Mouse (Mus musculus) liver, embryonic 14.5 days (tissue): ENCODE measurements around the gene Wdr46. TPM values are rescaled to one million over a fixed set of nuclear protein-coding genes. Genes with fewer than 3 reads are reported as not detected.

Experiments used
- ATAC-seq: fragments of 200-750 bp; cut with Nextera tagmentation; 2 replicates; pipeline ENCODE4 v1.8.0; 2017; ENCODE audit warnings: moderate number of reproducible peaks, mild to moderate bottlenecking, moderate library complexity; ENCODE audit not compliant: insufficient read depth
- DNase-seq, 3 experiments: peaks; one replicate each; pipeline ENCODE4 v3.0.0-alpha.2; 2012 to 2013; ENCODE audit warnings: low read depth in 3 of 3, low spot score in 3 of 3
- H3K27ac ChIP-seq: fragments of 300-500 bp; sonication (generic); 2 replicates; pipeline ENCODE4 v1.5.1; 2014; ENCODE audit warnings: moderate library complexity, mild to moderate bottlenecking, control low read depth, inconsistent platforms
- H3K27me3 ChIP-seq: fragments of 300-500 bp; sonication (generic); 2 replicates; pipeline ENCODE4 v1.6.1; 2014; ENCODE audit warnings: mild to moderate bottlenecking, low read length, moderate library complexity; ENCODE audit not compliant: control insufficient read depth, insufficient read depth
- H3K36me3 ChIP-seq: fragments of 300-500 bp; sonication (generic); replicated peaks from 2 replicates; pipeline ENCODE4 v1.6.1; 2014; ENCODE audit warnings: low read depth; ENCODE audit not compliant: control insufficient read depth, insufficient read depth
- H3K4me1 ChIP-seq, 2 experiments: fragments of 200-500 bp in 1 of 2; fragments of 300-500 bp in 1 of 2; sonication (generic) in 1 of 2; replicated peaks; 2 replicates each; pipeline ENCODE4 v1.6.1; 2012 to 2014; ENCODE audit warnings: antibody characterized with exemption in 1 of 2, inconsistent platforms in 1 of 2, low read length in 1 of 2; ENCODE audit not compliant: control insufficient read depth in 2 of 2, insufficient read depth in 2 of 2
- H3K4me2 ChIP-seq: fragments of 300-500 bp; sonication (generic); 2 replicates; pipeline ENCODE4 v1.6.1; 2014; ENCODE audit warnings: low read depth, mild to moderate bottlenecking, control low read depth, moderate library complexity
- H3K4me3 ChIP-seq, 2 experiments: fragments of 200-500 bp in 1 of 2; fragments of 300-500 bp in 1 of 2; sonication (generic) in 1 of 2; 2 replicates each; pipeline ENCODE4 v1.5.1; 2012 to 2014; ENCODE audit warnings: low read depth in 2 of 2, low read length in 2 of 2, mild to moderate bottlenecking in 2 of 2, control low read depth in 1 of 2, inconsistent platforms in 1 of 2, moderate library complexity in 1 of 2; ENCODE audit not compliant: insufficient read depth in 1 of 2
- H3K9ac ChIP-seq: fragments of 300-500 bp; sonication (generic); replicated peaks from 2 replicates; pipeline ENCODE4 v1.6.1; 2014; ENCODE audit warnings: mild to moderate bottlenecking, control low read depth, moderate library complexity
- H3K9me3 ChIP-seq: fragments of 300-500 bp; sonication (generic); 2 replicates; pipeline ENCODE4 v1.6.1; 2016; ENCODE audit warnings: low read length, mixed read lengths; ENCODE audit not compliant: control insufficient read depth
- CTCF ChIP-seq: IDR thresholded peaks from 2 replicates; pipeline ENCODE4 v1.5.1; 2016; ENCODE audit warnings: antibody characterized with exemption, low read depth, control low read depth
- EP300 ChIP-seq: IDR thresholded peaks from 2 replicates; pipeline ENCODE4 v1.6.1; 2016; ENCODE audit warnings: antibody characterized with exemption, low read depth
- WGBS: fragments of 180-500 bp; shearing (Covaris S2); extraction: QIAGEN DNeasy Blood & Tissue Kit; methylation state at CpG from one replicate; pipeline ENCODE4 v1.1.7; 2014; ENCODE audit not compliant: insufficient replicate concordance; 5-methylcytosine and 5-hydroxymethylcytosine counted together
- polyA plus RNA-seq, 2 experiments: library from polyadenylated mRNA; depleted of rRNA in 1 of 2; stranded (reverse) in 1 of 2; unstranded in 1 of 2; fragments of >200 nt; fragmentation: Nextera tagmentation in 1 of 2; extraction: Ambion mirVana in 1 of 2; gene quantifications; 2 replicates each; pipeline versions ENCODE4 v1.2.1 to v1.2.3; 2012 to 2014

Wdr46 gene
- polyA plus RNA-seq, 2 experiments: 8.0 to 18.9 TPM

DNA sequence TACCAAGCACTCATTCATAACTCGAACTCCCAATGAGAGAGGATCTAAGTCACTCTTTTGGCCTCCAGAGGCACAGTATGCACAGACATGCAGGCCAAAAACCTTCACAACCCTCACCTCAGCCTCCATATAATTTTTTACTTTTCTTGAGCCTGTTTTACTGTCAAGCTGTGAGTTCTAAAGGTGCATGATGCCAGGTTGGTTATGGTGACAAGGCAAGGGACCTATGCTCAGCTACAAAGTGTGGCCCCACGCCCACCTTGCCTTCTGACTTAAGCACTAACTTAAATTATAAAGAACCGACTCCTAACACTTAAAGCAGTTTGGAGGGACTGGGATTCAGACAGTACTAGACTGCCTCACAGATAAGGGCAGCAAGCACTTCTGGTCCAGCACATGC is 12.8 kb downstream of the Wdr46 start:
- Histone ChIP-seq H3K4me1 (peaks cover 18 to 20% of the 10 kb centered on the region in 2 experiments), H3K36me3 (peaks cover 29% of the 10 kb centered on the region), H3K4me3 (peak overlapping the region; percentile 70 to 82; a peak in 3 of 4 replicates), H3K27ac (peak overlapping the region; percentile 59), H3K4me2 (peak overlapping the region; percentile 89), H3K9ac (peak overlapping the region; percentile 86), H3K27me3 (no peaks in the 10 kb centered on the region), H3K9me3 (no peaks in the 10 kb centered on the region)
- ATAC-seq (no peak), DNase-seq (no peak)
- TF ChIP-seq EP300 (no peak), CTCF (no peak)
- WGBS: 49% methylated on average over 3 of the region's 3 CpGs

DNA sequence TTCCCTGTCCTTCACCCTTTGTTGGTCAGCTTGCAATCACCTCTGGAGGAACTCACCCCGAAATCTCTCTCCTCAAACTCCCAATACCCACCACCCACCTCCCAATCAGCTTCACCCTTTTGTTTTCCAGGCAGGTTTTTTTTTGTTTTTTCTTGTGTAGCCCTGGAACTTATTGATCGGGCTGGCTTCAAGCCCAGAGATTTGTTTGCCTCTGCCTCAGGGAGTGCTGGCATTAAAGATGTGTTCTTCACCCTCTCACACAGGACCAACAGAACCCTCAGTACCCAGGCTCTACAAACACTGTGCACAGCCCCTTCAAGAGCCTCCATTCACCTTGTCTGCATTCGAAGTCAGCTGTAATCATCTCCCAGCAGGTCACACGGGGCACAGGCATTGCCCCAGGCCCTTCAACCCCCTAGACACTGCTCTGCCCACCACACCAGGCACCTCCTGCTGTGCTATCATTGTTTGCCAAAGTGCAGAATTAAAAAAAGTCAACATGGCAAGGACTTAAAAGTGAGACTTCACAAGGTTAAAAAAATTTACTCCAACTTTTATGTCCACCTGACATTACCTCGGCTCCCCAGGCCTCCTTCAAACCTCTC is 13.6 kb downstream of the Wdr46 start:
- no peak for ATAC-seq
- Histone ChIP-seq H3K27me3 (no peaks in the 10 kb centered on the region), H3K27ac (peak overlapping the region; percentile 40), H3K4me2 (peak overlapping the region; percentile 89), H3K9ac (peak overlapping the region; percentile 86), H3K4me1 (peaks cover 18 to 20% of the 10 kb centered on the region in 2 experiments), H3K9me3 (no peaks in the 10 kb centered on the region), H3K36me3 (peaks cover 29% of the 10 kb centered on the region), H3K4me3 (peak overlapping the region; percentile 70 to 82)
- 16% methylated on average over 5 of the region's 5 CpGs for WGBS
- no peak for TF ChIP-seq CTCF
- TF ChIP-seq EP300: no peak
- no peak for DNase-seq

DNA sequence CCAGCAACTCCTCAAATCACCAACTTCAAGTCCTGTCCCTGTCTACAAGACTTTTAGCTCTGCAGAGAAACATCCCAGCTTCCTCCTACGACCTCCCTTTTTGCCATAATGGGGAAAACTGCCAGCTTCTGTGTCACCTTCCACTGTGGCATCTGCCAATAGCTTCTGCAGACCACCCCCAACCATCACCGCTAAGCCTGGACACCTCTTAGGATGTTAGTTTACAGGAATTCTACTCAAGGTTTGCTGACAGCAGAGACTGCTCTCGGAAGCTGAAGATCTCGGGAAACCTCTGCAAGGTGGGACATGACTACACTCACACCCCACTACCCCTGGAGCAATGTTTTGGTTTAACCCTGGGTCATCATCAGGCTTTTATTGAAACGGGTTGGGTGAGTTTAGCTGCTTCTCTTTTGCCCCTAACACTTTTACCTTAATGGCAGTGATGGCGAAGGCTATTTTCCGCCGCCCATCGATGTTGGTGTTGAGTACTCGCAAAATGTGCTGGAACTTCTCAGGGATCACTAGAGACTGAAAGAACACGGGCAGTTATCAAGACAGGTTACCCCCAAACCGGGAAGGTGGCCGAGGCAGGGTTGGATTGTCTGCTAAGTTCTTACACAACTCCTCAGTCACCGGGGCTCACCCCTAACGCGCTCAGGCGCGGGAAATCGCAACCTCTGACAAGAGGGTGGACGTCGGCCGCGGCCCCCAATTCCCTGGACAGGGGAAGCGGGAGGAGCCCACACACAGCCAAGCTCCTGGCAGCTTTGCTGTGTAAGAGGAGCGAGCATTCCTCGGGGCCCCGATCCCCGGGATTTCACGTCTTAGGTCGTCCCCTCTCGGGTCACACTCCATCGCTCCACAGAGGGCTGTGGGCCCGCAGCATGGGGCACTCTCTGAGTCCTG is 14.4 kb downstream of the Wdr46 start:
- peak; percentile 25; the same call in 1 of the 2 replicates for TF ChIP-seq EP300
- TF ChIP-seq CTCF: no peak
- WGBS: under 1% methylated on average over 33 of the region's 33 CpGs
- Histone ChIP-seq H3K4me2 (peak overlapping the region; percentile 89), H3K9me3 (no peaks in the 10 kb centered on the region), H3K27me3 (no peaks in the 10 kb centered on the region), H3K4me3 (peak overlapping the region; percentile 70 to 82), H3K4me1 (peaks cover 18 to 20% of the 10 kb centered on the region in 2 experiments), H3K27ac (peak overlapping the region; percentile 40), H3K9ac (peak overlapping the region; percentile 86), H3K36me3 (peaks cover 28% of the 10 kb centered on the region)
- DNase-seq (no peak), ATAC-seq (peak; percentile 2; the same call in 1 of the 2 replicates)

DNA sequence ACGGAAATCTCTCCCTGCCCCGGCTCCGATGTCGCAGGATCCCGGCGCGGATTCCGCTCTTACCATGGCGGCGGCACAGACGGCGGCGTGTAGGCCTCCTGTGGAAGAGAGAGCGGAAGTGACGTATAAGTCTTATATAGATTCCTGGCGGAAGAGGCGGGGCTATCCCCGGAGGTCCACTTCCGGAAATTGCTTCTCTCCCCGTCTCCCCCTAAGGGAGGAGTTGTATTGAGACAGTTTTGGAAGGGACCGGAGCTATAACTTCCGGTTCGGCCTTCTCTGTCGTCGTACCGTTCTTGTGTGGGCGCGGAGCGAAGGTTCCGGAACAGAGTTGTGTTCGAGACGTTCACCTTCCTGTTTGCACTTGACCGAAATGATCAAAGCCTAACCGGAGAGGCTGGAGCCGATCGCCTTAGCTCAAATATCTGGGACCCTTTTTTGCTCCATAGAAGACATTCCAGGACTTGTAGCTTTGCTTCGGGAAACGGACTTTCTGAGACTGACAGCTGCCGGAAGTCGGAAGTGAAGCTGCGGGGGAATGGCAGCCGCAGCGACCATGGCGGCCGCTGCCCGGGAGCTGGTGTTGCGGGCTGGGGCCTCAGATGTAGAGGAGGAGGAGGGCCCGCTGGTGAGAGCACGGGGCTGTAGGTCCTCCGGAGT is 15.2 kb downstream of the Wdr46 start, which contains the start of the genes Vps52 and Rps18:
Gene Vps52, plus strand, starts transcription at position 258 of the 660 bp plus-strand sequence.
Gene Rps18, minus strand, starts transcription at position 447 of the 660 bp plus-strand sequence.
- Histone ChIP-seq H3K9me3 (no peaks in the 10 kb centered on the region), H3K36me3 (peaks cover 28% of the 10 kb centered on the region), H3K27me3 (no peaks in the 10 kb centered on the region), H3K4me2 (peak within 1 kb of the TSS; percentile 89), H3K27ac (peak within 1 kb of the TSS; percentile 67), H3K4me3 (peak within 1 kb of the TSS; percentile 82 to 91), H3K9ac (peak within 1 kb of the TSS; percentile 94), H3K4me1 (peaks cover 17 to 20% of the 10 kb centered on the region in 2 experiments)
- TF ChIP-seq EP300 (peak; percentile 15; the same call in 1 of the 2 replicates), CTCF (peak; percentile 38)
- ATAC-seq: peak; percentile 83
- peak; percentile 97 to 98 (median 97) for DNase-seq
- WGBS: under 1% methylated on average over 50 of the region's 50 CpGs
